Mouse (Mus musculus) embryonic facial prominence, embryonic 15.5 days (tissue): ENCODE results near the gene Fam173b. TPM values are rescaled to one million over a fixed set of nuclear protein-coding genes. Genes with fewer than 3 reads are reported as not detected.

Source experiments
- ATAC-seq: fragments of 200-750 bp; cut with Nextera tagmentation; 2 replicates; pipeline ENCODE4 v1.8.0; 2017; ENCODE audit warnings: low read depth, moderate TSS enrichment; ENCODE audit not compliant: insufficient number of reproducible peaks, low FRiP score, low TSS enrichment
- H3K27ac ChIP-seq: fragments of 300-500 bp; sonication (generic); replicated peaks from 2 replicates; pipeline ENCODE4 v1.5.1; 2015; ENCODE audit warnings: mild to moderate bottlenecking, inconsistent platforms
- H3K27me3 ChIP-seq: fragments of 300-500 bp; sonication (generic); 2 replicates; pipeline ENCODE4 v1.6.1; 2015; ENCODE audit warnings: inconsistent platforms
- H3K36me3 ChIP-seq: fragments of 300-500 bp; sonication (generic); 2 replicates; pipeline ENCODE4 v1.6.1; 2015; ENCODE audit warnings: mild to moderate bottlenecking, inconsistent platforms
- H3K4me1 ChIP-seq: fragments of 300-500 bp; sonication (generic); 2 replicates; pipeline ENCODE4 v1.6.1; 2015; ENCODE audit warnings: inconsistent platforms
- H3K4me2 ChIP-seq: fragments of 300-500 bp; sonication (generic); replicated peaks from 2 replicates; pipeline ENCODE4 v1.6.1; 2015; ENCODE audit warnings: mild to moderate bottlenecking, inconsistent platforms
- H3K4me3 ChIP-seq: fragments of 300-500 bp; sonication (generic); replicated peaks from 2 replicates; pipeline ENCODE4 v1.5.1; 2015; ENCODE audit warnings: mild to moderate bottlenecking, inconsistent platforms
- H3K9ac ChIP-seq: fragments of 300-500 bp; sonication (generic); 2 replicates; pipeline ENCODE4 v1.6.1; 2015; ENCODE audit warnings: inconsistent platforms
- H3K9me3 ChIP-seq: fragments of 300-500 bp; sonication (generic); replicated peaks from 2 replicates; pipeline ENCODE4 v1.6.1; 2016; ENCODE audit warnings: inconsistent platforms
- WGBS: fragments of 180-500 bp; shearing (Covaris S2); methylation state at CpG from one replicate; pipeline ENCODE4 v1.1.7; 2015; 5-methylcytosine and 5-hydroxymethylcytosine counted together
- polyA plus RNA-seq: library from polyadenylated mRNA; unstranded; fragments of >200 nt; fragmentation: Nextera tagmentation; extraction: Ambion mirVana; gene quantifications from 2 replicates; pipeline ENCODE4 v1.2.1, GENCODE M21; 2015

Fam173b gene
- polyA plus RNA-seq, 1 experiment from 2014 or later: 15.7 TPM

DNA sequence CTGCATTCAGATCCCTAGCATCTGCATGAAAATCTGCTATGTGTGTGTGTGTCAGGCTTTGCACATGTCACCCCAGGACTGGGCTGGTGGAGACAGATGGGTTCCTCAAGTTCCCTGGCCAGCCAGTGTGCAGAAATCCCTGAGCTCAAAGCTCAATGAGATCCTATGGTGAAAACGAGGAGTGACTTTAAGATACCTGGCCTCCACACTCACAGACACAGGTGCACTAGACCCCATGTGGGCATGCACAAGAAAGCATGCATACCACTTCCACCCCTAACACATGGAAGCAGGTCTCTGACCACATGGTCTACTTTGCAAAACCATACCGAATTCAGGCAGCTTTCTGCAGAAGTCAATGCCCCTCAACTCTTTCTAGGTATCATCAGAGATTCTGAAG lies 13.9 kb upstream of the Fam173b start:
- Histone ChIP-seq H3K27me3 (no peaks in the 10 kb centered on the region), H3K36me3 (peaks cover 37% of the 10 kb centered on the region), H3K27ac (no peak overlapping the region), H3K9ac (no peak overlapping the region), H3K4me2 (no peak overlapping the region), H3K9me3 (no peaks in the 10 kb centered on the region), H3K4me3 (no peak overlapping the region), H3K4me1 (no peaks in the 10 kb centered on the region)
- no peak for ATAC-seq
- 69% methylated on average over 2 of the region's 2 CpGs for WGBS

DNA sequence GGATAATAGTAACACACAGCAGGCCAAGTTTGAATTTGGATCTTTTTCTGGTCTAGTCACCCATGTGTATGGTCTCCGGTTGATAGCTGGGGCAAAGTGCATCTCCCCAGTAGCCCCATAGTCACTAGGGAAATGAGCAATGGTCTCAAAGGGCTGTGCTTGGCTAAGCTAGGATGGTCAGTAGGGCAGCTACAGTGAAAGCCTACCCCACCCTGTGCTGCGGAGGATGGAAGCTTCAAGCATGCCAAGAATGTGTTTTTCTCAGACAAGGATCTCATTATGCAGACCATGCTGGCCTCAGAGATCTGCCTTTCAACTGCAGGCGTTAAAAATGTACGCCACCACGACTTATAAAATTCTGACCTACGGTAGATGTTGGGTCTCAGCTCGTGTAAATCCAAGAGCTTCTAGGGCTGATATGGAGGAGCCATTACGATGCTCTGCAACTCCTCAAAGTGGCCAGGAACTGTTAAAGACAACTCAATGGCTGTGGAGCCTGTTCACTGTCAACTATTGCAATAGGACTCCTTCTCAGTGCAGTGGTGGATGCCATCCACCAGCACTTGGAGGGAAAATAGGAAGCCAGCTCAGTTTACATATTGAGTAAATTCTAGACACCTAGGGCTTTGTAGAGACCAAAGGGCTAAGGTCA lies 12.5 kb upstream of the Fam173b start:
- H3K4me1 ChIP-seq: no peaks in the 10 kb centered on the region
- no peak overlapping the region for H3K4me2 ChIP-seq
- peaks cover 51% of the 10 kb centered on the region for H3K36me3 ChIP-seq
- WGBS: 61% methylated on average over 8 of the region's 8 CpGs
- no peak overlapping the region for H3K4me3 ChIP-seq
- H3K27ac ChIP-seq: no peak overlapping the region
- peak; percentile 12; the same call in 1 of the 2 replicates for ATAC-seq
- no peak overlapping the region for H3K9ac ChIP-seq
- H3K9me3 ChIP-seq: no peaks in the 10 kb centered on the region
- no peaks in the 10 kb centered on the region for H3K27me3 ChIP-seq

DNA sequence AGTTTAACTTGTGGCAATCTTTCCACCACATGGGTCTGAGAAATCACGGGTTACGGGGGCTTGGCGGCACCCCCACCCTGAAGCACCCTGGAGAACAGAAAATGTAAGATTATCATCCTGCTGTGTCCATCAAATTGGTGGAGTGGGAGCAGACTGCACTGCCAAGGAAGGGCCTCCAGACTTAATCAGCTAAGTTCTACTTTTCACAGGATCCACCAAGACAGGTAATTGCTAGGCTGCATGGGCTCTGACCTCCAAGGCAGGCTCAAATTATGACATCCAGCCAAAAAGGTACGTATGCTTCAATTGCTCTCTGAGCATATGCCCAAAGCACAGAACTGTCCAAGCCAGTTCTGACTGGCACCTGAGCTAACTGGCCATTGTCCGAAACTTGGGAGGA lies 11.5 kb upstream of the Fam173b start:
- Histone ChIP-seq H3K9me3 (no peaks in the 10 kb centered on the region), H3K4me1 (no peaks in the 10 kb centered on the region), H3K4me2 (no peak overlapping the region), H3K9ac (no peak overlapping the region), H3K27ac (no peak overlapping the region), H3K4me3 (no peak overlapping the region), H3K36me3 (peaks cover 61% of the 10 kb centered on the region), H3K27me3 (no peaks in the 10 kb centered on the region)
- WGBS: 87% methylated on average over 5 of the region's 5 CpGs
- no peak for ATAC-seq

DNA sequence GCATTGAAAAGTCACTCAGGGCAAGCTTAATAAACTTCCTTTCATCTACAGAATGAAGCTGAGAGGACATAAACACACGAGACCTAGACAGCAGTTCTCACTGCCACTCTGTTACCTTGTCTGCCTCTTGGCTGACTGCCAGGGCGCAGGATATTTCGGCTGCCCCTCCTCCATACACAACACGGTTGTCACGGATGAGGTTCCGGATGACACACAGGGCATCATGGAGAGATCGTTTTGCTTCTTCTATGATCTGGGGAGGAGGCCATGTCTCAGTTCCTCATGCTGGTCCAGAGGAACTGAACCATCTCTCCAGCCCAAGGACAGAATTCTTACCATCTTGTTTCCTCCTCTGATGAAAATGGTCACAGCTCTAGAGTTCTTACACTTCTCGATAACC lies 9.1 kb upstream of the Fam173b start:
- ATAC-seq: no peak
- H3K4me3 ChIP-seq: no peak overlapping the region
- peaks cover 82% of the 10 kb centered on the region for H3K36me3 ChIP-seq

DNA sequence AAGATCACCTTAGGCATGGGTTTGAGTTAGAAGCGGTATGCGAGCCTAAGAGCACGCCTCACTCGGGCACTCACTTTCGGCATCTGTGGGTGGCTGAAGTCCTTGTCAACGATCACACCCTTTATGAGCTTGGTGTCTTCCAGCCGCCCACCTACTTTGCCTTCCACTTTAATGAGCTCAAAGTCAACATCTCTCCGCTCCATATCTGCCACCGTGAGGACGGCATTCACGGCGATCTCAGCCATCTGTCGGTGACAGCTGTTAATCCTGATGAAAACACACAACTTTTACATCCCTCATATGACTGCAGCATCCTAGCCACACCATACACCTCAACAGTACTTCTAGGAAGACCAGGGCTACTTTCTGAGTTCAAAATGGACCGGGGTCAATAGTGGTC lies 7.4 kb upstream of the Fam173b start:
- Histone ChIP-seq H3K36me3 (peaks cover 84% of the 10 kb centered on the region), H3K9me3 (no peaks in the 10 kb centered on the region), H3K4me2 (no peak overlapping the region), H3K4me1 (peaks cover 4% of the 10 kb centered on the region), H3K27me3 (no peaks in the 10 kb centered on the region), H3K4me3 (no peak overlapping the region), H3K27ac (no peak overlapping the region), H3K9ac (no peak overlapping the region)
- WGBS: 93% methylated on average over 14 of the region's 14 CpGs
- ATAC-seq: no peak

More for the DNA sequence above, 9.1 kb upstream of the Fam173b start:
- no peaks in the 10 kb centered on the region for H3K9me3 ChIP-seq
- H3K4me2 ChIP-seq: no peak overlapping the region
- 79% methylated on average over 8 of the region's 8 CpGs for WGBS
- H3K9ac ChIP-seq: no peak overlapping the region
- no peak overlapping the region for H3K27ac ChIP-seq
- no peaks in the 10 kb centered on the region for H3K4me1 ChIP-seq
- H3K27me3 ChIP-seq: no peaks in the 10 kb centered on the region

DNA sequence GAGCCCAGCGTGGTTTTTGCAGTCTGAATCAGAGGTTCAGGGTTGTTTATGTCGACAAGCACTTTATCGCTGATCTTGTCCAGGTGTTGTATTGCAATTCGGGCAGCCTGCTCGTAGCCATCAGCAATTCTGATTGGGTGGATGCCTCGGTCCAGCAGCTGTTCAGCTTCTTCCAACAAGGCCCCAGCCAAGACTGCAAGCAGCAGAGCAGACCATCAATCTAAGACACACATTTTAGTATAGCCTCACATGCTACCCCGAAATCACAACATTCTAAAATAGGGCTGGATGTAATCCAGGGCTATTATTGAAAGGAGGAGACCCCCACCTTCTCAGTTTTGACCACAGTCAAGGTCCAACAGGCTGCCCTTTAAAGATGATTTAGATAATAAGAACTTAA lies 6.0 kb upstream of the Fam173b start:
- Histone ChIP-seq H3K4me3 (no peak overlapping the region), H3K9me3 (no peaks in the 10 kb centered on the region), H3K36me3 (peaks cover 72% of the 10 kb centered on the region), H3K27me3 (no peaks in the 10 kb centered on the region), H3K4me2 (no peak overlapping the region), H3K4me1 (peaks cover 17% of the 10 kb centered on the region), H3K9ac (no peak overlapping the region), H3K27ac (no peak overlapping the region)
- 88% methylated on average over 7 of the region's 7 CpGs for WGBS
- no peak for ATAC-seq

DNA sequence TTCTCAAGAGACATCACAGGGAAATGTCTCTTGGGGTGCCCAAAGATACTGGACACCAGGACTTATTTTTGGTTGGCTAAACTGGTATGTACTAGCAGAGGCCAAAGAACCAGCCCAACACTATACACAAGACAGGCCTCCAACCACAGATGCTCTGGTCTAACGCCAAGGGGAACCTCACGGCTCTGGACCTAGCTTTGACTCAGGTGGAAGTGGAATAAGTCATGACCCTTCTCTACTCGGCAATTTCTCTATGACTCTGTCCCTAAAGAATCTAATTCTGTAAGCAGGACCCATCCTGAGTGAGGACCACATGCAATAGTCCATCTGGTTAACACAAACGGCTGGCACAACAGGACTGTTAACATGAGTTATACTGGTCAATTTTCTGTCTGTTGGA lies 1.8 kb upstream of the Fam173b start:
- peak overlapping the region; percentile 71; the same call in 1 of the 2 replicates for H3K4me3 ChIP-seq
- ATAC-seq: no peak
- peaks cover 31% of the 10 kb centered on the region for H3K36me3 ChIP-seq
- H3K4me2 ChIP-seq: peak overlapping the region; percentile 87
- H3K27ac ChIP-seq: no peak overlapping the region
- no peaks in the 10 kb centered on the region for H3K27me3 ChIP-seq
- H3K4me1 ChIP-seq: peaks cover 24% of the 10 kb centered on the region
- no peak overlapping the region for H3K9ac ChIP-seq
- H3K9me3 ChIP-seq: no peaks in the 10 kb centered on the region
- 71% methylated on average over 4 of the region's 4 CpGs for WGBS

DNA sequence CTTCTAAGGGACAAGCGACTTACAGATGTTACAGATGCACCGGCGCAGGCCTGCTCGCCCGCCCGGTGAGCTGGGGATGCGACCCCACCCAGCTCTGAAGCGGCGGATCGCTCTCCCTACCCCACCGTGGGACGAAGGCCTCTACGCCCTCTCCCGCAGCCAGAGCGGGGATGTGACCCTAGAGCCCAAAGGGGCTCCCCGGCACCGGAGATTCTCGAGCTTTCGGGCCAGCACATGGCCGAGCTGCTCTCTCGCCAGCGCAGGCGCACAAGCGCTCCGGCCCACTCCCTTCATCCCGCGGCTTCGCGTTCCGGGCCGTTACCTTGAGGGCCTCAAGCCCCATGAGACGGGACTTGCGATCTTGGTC lies 390 bp upstream of the Fam173b start:
- H3K9ac ChIP-seq: peak overlapping the region; percentile 77
- peak overlapping the region; percentile 96 for H3K27ac ChIP-seq
- H3K36me3 ChIP-seq: peaks cover 17% of the 10 kb centered on the region
- under 1% methylated on average over 33 of the region's 33 CpGs for WGBS
- peak overlapping the region; percentile 71 for H3K4me3 ChIP-seq
- H3K9me3 ChIP-seq: no peaks in the 10 kb centered on the region
- peaks cover 24% of the 10 kb centered on the region for H3K4me1 ChIP-seq
- no peaks in the 10 kb centered on the region for H3K27me3 ChIP-seq
- peak overlapping the region; percentile 87 for H3K4me2 ChIP-seq
- peak; percentile 81 for ATAC-seq

DNA sequence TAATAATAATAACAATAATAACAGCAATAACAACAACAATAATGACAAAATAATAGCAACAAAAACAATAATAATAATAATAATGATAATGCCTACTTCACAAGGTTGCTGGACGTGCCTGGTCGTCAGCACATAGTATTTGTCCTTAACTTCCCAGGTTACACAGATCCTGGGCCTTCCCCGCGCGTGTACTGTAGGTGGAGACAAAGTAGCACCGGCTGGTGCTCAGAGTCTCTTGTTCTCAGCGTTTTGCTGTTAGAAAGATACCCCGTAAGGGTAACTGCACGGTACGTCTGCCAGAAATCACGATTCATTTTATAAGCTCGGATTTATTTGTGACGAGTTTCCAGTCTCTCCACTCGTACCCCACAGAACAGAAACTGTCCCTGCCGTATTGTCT lies 774 bp downstream of the Fam173b start:
- peak overlapping the region; percentile 85 for H3K9ac ChIP-seq
- H3K4me1 ChIP-seq: peaks cover 24% of the 10 kb centered on the region
- no peaks in the 10 kb centered on the region for H3K9me3 ChIP-seq
- peak; percentile 59; the same call in 1 of the 2 replicates for ATAC-seq
- WGBS: 2% methylated on average over 15 of the region's 15 CpGs
- no peaks in the 10 kb centered on the region for H3K27me3 ChIP-seq
- H3K36me3 ChIP-seq: peaks cover 8% of the 10 kb centered on the region; the same call in 1 of the 2 replicates
- H3K4me3 ChIP-seq: peak overlapping the region; percentile 71
- H3K4me2 ChIP-seq: peak overlapping the region; percentile 60
- peak overlapping the region; percentile 96 for H3K27ac ChIP-seq

DNA sequence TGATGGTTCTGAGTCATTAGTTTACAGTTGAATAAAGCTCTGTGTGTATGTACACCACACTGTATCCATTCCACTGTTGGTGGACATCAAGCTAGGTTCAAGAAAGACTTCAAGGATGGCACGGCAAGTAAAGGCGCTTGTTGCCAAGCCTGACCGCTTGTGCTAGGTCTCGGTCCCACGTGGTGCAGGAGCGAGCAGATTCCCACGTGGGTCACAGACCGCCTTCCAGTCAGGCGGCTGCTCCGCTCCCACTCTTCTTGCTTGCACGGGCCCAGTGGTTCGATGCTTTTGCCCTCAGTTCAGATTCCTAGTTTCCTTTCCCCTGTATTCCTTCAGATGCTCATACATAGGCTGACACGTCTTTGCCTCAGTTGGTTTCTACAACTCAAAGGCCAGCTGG lies 1.5 kb downstream of the Fam173b start:
- no peak for ATAC-seq
- Histone ChIP-seq H3K9ac (no peak overlapping the region), H3K27me3 (no peaks in the 10 kb centered on the region), H3K4me1 (peaks cover 24% of the 10 kb centered on the region), H3K36me3 (0 out of 2 replicates have a peak, but pooled peaks cover 3% of the 10 kb centered on the region), H3K4me2 (peak overlapping the region; percentile 60), H3K4me3 (peak overlapping the region; percentile 71; the same call in 1 of the 2 replicates), H3K9me3 (no peaks in the 10 kb centered on the region), H3K27ac (no peak overlapping the region)
- WGBS: 84% methylated on average over 13 of the region's 13 CpGs

DNA sequence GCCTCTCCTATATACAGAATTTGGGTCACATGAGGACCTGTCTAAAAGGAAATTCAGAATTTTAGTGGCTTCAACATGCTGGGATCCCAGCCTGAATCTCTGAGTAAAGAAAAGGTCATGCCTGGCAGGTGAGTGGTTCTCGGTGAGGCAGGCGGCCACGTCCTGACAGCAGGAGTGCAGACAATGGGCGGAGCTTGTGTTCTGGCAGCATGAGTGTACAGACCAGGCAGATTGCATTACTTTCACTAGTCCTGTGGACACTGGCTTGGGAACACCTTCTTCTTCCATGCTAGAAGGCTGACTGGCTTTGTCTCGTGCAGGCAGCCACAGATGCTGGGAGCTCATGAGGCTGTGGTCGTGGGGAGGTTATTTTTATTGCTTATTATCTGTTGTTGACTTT lies 5.2 kb downstream of the Fam173b start:
- no peaks in the 10 kb centered on the region for H3K9me3 ChIP-seq
- 61% methylated on average over 6 of the region's 6 CpGs for WGBS
- peaks cover 11% of the 10 kb centered on the region for H3K4me1 ChIP-seq
- no peak overlapping the region for H3K4me2 ChIP-seq
- no peak overlapping the region for H3K27ac ChIP-seq
- H3K9ac ChIP-seq: no peak overlapping the region
- no peak overlapping the region for H3K4me3 ChIP-seq
- no peaks in the 10 kb centered on the region for H3K27me3 ChIP-seq
- no peaks in the 10 kb centered on the region for H3K36me3 ChIP-seq
- ATAC-seq: no peak

DNA sequence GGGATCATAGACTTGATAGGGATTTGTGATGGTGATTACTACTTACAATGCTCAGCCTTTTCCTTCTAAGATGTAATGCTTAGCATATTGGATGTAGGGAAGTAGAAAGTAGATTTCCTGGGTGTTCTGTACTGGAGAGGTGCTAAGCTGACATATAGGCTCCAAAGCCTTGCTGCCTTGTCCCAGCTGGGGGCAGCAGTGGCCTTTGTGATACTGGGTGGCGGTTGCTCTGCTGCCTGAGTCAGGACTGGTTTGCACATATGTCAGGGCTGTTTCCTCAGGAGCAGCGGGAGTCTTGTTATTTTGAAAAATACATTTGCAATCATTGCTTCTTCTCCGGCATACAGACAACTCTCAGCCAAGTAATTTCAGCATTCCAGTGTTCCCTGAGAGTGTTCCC lies 9.4 kb downstream of the Fam173b start:
- WGBS: 52% methylated on average over 3 of the region's 3 CpGs

More for the DNA sequence above, 9.4 kb downstream of the Fam173b start:
- no peak overlapping the region for H3K4me3 ChIP-seq
- H3K9me3 ChIP-seq: no peaks in the 10 kb centered on the region
- H3K27ac ChIP-seq: no peak overlapping the region
- H3K9ac ChIP-seq: no peak overlapping the region
- peaks cover 6% of the 10 kb centered on the region; the same call in 1 of the 2 replicates for H3K4me1 ChIP-seq
- ATAC-seq: no peak
- no peaks in the 10 kb centered on the region for H3K36me3 ChIP-seq
- no peak overlapping the region for H3K4me2 ChIP-seq
- H3K27me3 ChIP-seq: no peaks in the 10 kb centered on the region
